Mouse (Mus musculus) 3T3-L1 (cell line): Measurements from ENCODE around the gene Slc1a7.

Experiments used
- DNase-seq: peaks from one replicate; pipeline ENCODE4 v3.0.0-alpha.2; 2015; ENCODE audit warnings: low read depth, low spot score

Slc1a7 gene

GRCm38 (mm10) chr4:107969781-107970180 lies 1.6 kb downstream of the Slc1a7 start:
- DNase-seq = peak; percentile 65

GRCm38 (mm10) chr4:107971162-107971561 lies 3.0 kb downstream of the Slc1a7 start:
- peak; percentile 82 for DNase-seq

GRCm38 (mm10) chr4:107974527-107974926 lies 6.4 kb downstream of the Slc1a7 start:
- DNase-seq = no peak

DNA sequence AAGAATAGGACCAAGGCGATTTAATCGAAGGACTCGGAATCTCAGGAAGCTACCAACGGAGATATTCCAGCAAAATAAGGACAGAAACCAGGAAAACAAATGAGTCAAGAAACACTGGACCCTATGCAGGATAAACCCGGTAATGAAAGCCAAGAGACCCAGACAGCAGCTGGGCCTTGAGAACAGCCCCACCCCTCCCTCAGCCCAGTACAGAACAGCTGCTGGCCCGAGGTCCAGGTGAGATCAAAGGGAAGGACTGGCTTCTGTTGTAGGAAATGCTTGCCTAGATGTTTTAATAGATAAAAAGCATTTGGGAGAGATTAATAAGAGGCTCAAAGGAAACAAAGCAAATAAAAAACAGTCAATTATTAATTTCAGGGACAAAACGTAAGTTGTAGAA lies 6.9 kb downstream of the Slc1a7 start:
- no peak for DNase-seq

DNA sequence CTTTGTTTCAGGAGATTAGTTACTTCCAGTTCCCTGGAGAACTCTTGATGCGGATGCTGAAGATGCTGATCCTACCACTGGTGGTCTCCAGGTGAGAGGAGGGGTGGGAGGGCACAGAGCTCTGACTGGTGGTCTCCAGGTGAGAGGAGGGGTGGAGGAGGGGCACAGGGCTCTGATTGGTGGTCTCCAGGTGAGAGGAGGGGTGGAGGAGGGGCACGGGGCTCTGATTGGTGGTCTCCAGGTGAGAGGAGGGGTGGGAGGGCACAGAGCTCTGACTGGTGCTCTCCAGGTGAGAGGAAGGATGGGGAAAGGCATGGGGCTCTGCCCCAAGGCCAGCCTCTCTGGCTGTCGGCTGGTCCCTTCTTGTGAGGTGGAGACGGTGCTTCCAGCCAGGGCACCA lies 9.5 kb downstream of the Slc1a7 start:
- no peak for DNase-seq

DNA sequence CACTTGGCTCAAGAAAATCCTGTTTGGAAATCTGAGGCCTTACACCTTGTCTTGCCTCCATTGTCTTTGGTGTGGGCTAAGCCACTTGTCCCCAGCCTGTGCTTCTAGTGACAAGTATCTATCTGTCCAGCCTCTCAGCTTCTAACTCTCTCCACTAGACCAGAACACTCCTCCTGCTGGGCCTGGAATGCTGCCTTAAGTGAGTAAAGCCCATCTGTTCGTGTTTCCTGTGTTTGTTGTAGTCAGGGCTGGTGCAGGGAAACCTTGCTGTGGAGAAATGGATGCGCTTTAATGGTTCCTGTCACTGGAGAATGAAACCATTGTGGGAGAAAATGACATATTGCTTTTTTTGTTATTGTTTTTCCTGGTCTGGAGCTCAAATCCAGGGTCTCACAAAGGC lies 11.4 kb downstream of the Slc1a7 start:
- DNase-seq = no peak

GRCm38 (mm10) chr4:107980002-107980600 lies 12.0 kb downstream of the Slc1a7 start:
- no peak for DNase-seq

DNA sequence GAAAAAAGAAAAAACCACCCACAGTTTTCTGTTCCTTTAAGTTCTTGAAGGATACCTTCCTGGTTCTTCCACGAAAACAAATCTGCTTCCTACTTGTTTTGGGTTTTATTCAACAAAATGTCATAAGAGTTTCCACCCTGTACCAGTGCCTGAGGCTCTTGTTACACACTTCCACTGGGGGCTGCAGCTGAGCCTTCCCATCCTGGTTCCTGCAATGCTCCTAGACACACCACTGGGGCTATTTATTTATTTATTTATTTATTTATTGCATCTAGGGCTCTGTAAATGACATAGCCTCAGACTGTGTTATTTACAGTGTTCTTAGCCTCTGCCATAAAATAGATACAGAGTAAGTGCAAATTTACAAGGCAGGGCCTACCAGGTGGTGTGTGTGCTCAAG lies 15.6 kb downstream of the Slc1a7 start:
- DNase-seq = peak; percentile 59

DNA sequence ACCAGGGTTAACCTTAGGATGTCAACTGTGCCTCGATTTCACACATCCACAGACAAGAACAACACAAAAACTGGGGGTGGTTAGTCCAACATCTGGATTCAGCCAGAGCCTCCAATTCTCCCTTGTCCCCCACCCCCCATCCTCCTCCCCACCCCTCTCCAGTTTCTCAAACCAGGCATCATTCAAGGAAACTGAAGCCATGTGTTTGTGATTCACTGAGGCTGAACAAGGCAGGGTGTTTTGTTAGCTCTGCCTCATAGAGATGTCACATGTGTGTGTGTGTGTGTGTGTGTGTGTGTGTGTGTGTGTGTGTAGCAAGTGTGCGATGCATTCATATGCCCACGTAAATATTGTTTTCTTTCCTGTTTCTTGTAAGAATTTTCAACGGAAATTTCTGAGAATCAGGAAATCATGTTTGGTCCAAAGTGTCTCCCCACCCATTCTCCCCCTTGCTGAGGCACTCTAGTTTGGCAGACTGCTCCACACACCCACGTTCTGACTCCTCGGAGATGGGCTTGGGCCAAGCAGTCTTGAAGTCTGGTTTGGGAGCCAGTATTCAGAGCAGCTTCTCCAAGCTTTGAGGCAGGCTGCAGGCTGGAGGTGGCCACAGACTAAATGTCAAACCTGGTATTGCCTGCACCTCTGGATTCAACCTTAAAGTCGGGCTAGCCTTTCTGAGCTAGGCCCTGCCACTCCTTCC lies 16.3 kb downstream of the Slc1a7 start:
- peak; percentile 87 for DNase-seq

DNA sequence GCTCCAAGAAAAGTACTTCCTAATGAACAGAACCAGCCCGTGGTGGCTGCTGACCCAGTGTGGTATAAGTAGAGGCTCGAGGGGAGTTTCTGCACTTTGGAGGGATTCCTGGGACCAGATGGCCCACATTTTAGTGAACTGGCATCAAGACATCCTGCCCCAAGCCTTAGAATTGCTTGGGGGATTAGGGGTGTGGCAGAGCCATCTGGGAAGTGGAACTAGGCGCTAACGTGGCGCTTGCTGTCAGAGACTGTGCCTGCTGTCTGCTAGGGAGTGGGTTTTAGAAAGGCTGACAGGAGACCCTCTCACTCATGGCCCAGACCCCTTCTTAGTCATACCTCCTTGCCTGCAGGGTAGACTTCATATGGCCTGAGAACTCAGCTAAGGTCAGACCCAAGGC lies 17.7 kb downstream of the Slc1a7 start:
- DNase-seq = no peak

DNA sequence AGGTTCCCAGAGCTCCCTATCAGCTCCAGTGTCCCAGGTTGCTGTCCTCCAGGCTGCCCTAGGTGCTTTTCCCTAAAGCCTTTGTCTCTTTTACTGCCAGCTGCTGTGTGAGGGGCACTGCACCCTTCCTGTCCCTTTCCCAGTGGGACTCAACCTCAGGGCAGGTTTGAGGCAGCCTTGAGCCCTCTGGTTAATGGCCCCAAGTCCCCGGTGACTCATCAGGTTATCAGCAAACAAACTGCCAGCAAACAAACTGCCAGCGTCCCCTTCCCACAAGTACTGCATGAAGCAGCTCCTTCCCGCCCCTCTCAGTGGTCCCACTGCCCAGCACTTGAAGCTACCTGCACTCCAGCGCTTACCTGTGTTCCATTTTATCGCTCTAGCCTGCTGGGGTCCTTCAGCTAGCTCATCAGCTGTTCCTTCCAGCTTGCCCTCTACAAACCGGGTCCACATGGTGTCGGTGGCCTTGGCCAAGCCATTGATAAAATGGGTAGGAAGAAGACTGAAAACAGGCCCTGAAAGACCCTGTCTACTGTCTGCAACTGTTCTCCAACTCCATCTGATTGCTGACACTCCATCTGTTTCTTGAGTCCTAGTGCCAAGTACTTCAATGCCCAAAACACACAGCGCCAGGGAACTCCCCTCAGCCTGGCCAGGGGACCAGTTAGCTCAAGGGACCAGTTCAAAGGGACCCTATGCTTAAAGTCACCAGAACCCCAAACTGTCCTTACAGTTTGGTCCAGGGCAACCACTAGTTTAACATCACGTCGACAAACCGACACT lies 18.4 kb downstream of the Slc1a7 start:
- DNase-seq = no peak

- DNase-seq = no peak
Measured at GRCm38 (mm10) chr4:107988931-107989330, 20.8 kb downstream of the Slc1a7 start.

GRCm38 (mm10) chr4:107990818-107991217 lies 22.7 kb downstream of the Slc1a7 start:
- DNase-seq = no peak

DNA sequence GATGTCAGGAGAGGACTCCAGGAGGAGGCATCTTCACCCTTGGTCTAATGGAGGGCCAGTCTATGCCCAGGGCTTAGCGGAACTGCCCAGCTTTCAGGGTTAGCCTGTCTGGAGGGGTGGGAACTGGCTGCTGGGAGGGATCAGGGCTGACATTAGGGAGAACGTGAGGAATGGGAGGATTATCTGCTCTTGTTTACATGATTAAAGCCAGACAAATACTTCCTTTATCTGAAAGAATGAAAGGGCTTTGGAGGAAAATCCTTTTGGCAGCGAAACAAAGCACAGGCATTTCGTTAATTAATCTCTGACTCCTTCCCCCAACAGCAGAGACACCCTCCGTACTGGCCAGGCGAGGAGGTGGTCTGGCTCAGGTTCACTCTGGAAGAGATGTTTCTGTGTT lies 23.7 kb downstream of the Slc1a7 start:
- DNase-seq = no peak

GRCm38 (mm10) chr4:107995011-107995410 lies 26.9 kb downstream of the Slc1a7 start:
- DNase-seq = peak; percentile 75

DNA sequence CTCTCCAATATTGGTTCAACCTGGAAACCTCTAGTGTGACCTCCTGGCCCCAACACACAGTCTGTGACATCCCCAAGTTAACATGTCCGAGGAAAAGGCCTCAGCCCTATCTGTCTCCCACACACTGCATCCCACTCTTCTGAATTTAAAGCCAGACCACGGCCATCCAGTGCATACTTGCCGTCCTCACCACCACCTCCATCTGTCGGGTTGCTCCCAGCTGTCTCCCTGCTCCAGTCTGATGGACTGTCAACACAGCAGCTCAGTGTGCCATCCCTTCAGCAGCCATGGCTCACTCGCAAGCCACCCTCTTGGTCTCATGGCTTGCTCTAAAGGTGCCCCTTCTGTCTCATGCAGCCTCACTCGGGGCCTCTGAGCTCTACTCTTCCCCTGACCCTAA lies 27.6 kb downstream of the Slc1a7 start:
- no peak for DNase-seq

- no peak for DNase-seq
Measured at GRCm38 (mm10) chr4:107996418-107996986, 28.4 kb downstream of the Slc1a7 start.

- peak; percentile 45 for DNase-seq
Measured at GRCm38 (mm10) chr4:107998641-107999332, 30.7 kb downstream of the Slc1a7 start.

DNA sequence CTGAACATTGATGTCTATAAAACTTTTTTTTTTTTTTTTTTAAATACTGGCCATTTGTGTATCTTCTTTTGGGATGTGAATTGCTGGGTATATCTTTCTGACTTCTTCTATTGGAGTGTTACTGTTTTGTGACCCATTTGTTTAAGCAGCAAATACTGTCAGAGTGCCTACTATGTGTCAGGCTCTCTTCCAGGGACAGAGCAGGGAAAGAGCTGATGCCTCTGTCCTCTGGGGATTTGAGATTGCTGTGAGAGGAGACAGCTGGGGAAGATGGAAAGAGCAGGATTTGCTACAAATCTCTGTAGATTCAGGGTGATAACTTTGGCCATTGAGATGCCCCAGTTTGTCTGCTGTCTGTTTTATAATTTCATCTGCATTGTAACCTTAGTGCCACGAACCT lies 31.2 kb downstream of the Slc1a7 start:
- DNase-seq = no peak

DNA sequence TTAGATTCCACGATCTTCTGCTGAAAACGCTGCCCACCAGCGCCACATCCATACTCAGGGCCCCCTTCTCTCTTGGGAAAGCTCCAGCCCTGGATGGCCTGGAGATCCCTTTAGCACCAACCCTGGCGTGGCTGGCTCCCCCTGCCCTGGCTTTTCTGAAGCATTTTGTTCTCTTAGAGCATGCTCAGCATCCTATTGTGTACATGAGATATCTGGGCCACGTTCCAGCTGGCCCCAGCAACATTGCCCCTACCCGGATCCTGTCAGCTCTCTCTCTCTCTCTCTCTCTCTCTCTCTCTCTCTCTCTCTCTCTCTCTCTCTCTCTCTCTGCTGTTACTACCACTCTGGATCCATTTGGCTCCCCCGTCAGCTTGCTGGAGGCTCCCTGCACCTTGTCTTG lies 37.2 kb downstream of the Slc1a7 start:
- no peak for DNase-seq

DNA sequence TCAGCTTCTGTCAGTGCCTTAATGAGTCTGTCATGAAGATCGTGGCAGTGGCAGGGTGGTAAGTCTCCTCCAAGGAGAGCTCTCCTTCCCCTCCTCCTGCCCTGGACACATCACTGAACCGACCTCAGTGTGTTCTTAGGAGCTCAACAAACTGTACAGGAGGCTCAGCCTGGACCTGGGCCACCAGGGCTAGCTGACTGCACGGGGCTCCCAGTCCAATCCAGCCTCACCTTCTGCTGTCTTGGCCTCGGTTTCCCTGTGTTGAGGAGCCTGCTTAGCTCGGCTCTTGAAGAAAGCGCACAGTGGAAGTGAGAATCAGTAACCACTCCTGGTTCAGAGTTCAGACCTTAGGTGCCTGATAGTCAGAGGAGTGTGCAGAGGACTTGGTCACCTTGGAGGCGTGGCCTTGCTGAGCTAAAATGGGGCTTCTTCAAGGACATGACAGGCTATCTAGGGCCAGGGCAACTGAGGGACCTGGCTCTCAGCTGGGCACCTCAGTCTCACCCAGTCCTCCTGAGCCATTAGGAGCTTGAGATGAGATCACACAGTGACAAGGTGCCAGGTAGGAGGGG lies 39.5 kb downstream of the Slc1a7 start:
- no peak for DNase-seq

GRCm38 (mm10) chr4:108008541-108008940 lies 40.4 kb downstream of the Slc1a7 start:
- no peak for DNase-seq
